Mouse (Mus musculus) erythroid progenitor cell, adult 5-6 weeks (primary cell): ENCODE results near the gene Zfp583. TPM values are rescaled to one million over a fixed set of nuclear protein-coding genes. Genes with fewer than 3 reads are reported as not detected.
"Not testable (repeated sequence)": the region's sequence is repeated elsewhere in the genome, so short reads cannot be mapped to it uniquely, and the experiment has no call there.

Source experiments
- ATAC-seq: replicated peaks from 2 replicates; pipeline ENCODE4 v1.8.0; 2016; ENCODE audit warnings: moderate number of reproducible peaks, mild to moderate bottlenecking, moderate TSS enrichment, inconsistent platforms; ENCODE audit not compliant: poor library complexity, low FRiP score, severe bottlenecking
- total RNA-seq, 2 experiments: library from RNA; stranded (forward) in 1 of 2; stranded (reverse) in 1 of 2; fragments of 150-400 nt in 1 of 2; fragments of 186-747, 209-891 nt in 1 of 2; gene quantifications; 2 replicates each; pipeline versions ENCODE4 v1.2.3 to v1.2.4; 2015 to 2017; ENCODE audit warnings: low replicate concordance in 2 of 2

Zfp583 gene
- total RNA-seq (2015; ENCODE audit: low replicate concordance) (not detected in 2 replicates), total RNA-seq (2017; ENCODE audit: low replicate concordance) (1.2 TPM in 1 of 2 replicates, not detected in the other)

- peak; percentile 83 for ATAC-seq
Measured at GRCm38 (mm10) chr7:6331233-6331956, at the start of gene Zfp583. Gene Zfp583 (minus strand): TSS chr7:6331285.

GRCm38 (mm10) chr7:6378441-6378840 lies 47.4 kb upstream of the Zfp583 start:
- ATAC-seq: no peak

DNA sequence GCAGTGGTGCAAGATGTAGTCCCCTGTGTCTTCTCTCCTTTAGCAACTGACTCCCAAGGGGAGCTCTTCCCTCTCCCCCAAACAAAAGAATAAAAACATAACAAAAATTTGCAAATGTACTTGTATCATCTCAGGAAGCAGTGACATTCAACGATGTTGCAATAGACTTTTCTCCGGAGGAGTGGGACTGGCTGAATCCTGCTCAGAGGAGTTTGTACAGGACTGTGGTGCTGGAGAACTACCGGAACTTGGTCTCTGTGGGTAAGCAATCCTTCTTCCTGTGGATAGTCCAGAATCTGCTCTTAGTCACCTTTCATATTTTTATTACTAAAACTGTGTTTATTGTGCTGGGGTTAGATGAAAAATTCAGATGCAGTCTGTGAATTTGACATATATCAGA lies 41.9 kb upstream of the Zfp583 start:
- ATAC-seq: no peak

DNA sequence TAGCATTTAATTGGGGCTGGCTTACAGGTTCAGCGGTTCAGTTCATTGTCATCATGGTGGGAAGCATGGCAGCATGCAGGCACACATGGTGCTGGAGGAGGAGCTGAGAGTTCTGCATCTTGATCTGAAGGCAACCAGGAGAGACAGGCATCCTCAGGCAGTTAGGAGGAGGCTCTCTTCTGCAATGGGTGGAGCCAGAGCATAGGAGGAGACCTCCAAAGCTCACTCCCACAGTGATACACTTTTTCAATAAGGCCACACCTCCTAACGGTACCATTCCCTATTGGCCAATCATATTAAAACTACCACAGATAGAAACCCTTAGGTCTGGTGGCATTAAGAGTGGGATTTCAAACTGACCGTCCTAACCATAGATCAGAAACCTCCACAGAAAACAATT lies 38.4 kb upstream of the Zfp583 start:
- ATAC-seq: no peak

DNA sequence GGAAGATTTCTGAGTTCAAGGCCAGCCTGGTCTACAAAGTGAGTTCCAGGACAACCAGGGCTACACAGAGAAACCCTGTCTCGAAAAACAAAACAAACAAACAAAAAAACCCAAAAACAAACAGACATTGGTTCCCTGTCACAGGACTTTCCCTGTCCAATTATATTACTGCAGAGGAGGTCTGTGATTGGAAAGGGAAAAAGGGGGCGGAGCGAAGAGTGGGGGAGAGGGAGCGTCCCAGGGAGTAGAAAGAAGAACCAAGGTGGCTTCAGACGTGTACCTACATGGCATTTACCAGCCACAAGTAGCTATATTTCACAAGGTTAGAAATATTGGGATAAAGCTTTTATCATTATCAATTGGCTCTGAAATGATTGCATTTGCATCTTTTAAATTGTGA lies 37.1 kb upstream of the Zfp583 start:
- ATAC-seq: not testable (repeated sequence)

GRCm38 (mm10) chr7:6367185-6367584 lies 36.1 kb upstream of the Zfp583 start:
- no peak for ATAC-seq

GRCm38 (mm10) chr7:6364761-6365160 lies 33.7 kb upstream of the Zfp583 start:
- no peak for ATAC-seq

- peak; percentile 83 for ATAC-seq
Measured at GRCm38 (mm10) chr7:6363047-6363488, 32.0 kb upstream of the Zfp583 start, which contains the start of gene Zfp78. Gene Zfp78 (plus strand): TSS chr7:6363280.

- peak; percentile 71 for ATAC-seq
Measured at GRCm38 (mm10) chr7:6362268-6363046, 31.4 kb upstream of the Zfp583 start.

DNA sequence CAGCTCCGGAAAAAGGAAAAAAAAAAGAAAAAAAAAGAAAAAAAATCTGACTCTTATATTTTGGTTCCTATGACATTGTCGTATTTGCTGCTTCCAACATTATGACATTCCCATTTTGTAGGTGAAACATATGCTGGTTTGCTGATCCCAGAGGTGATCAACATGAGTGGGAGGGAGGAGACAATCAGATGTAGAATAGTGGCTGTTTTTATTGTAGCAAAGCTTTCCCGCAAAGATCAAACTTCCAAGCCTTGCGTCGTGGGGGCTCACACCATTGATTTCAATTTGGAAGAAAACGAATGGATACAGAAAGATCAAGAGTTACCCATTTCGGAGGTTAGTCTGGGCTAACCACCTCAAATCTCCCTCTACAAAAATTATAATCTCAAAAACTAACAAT lies 30.7 kb upstream of the Zfp583 start:
- ATAC-seq: no peak

GRCm38 (mm10) chr7:6360477-6361060 lies 29.5 kb upstream of the Zfp583 start:
- no peak for ATAC-seq

DNA sequence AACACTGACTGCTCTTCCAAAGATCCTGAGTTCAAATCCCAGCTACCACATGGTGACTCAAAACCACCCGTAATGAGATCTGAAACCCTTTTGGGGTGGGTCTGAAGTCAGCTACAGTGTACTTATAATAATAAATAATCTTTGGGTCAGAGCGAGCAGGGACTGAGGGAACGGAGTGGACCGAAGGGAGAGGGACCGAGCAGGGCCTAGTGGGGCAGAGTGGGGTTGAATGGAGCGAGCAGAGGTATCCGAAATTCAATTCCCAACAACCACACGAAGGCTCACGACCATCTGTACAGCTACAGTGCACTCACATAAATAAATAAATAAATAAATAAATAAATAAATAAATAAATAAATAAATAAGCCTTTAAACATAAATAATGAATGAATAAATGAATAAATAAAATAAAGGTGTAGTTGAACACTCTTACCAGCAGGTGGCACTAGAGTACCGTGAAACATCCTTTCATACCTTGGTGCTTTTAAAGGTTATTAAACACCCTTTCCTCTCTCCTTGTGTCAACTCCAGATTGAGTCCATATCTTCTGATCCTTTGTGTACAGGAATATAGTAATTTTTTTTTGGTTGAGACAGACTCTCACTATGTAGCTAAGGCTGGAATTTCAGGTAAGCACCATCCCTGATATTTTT lies 28.0 kb upstream of the Zfp583 start:
- ATAC-seq: no peak

- no peak for ATAC-seq
Measured at GRCm38 (mm10) chr7:6358121-6358520, 27.0 kb upstream of the Zfp583 start.

- ATAC-seq: no peak
Measured at GRCm38 (mm10) chr7:6344124-6344523, 13.0 kb upstream of the Zfp583 start.

DNA sequence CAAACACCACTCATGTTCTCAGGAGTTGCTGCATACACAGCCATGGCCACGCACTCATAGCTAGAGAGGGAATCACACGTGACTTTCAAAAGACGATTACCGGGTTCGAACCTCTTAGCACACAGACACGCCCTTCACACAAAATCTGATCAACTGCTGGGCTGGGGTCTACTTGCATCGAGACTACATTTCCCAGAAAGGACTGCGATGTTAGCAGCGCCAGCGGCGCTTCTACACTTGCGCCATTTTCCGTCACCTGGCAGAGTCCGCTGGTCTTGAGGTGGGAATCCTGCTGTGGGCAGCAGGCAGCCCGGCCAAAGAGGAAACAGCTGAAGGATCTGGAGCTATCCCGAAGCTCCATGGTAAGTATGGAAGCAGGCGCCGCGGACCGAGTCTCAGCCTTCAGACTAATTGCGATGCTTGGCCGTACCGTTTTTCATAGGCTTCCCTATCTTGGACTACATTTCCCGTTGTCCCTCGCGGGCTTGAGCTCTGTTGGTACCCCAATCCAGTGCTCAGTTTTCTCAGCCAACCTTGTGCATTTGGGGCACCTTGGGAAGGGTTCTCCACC lies 12.5 kb upstream of the Zfp583 start, which contains the start of gene Gm3854:
Gene Gm3854 (plus strand): TSS at position 259 of the 571 bp plus-strand sequence.
- ATAC-seq: 0 out of 2 replicates have a peak, but pooled peaks have one; percentile 25

DNA sequence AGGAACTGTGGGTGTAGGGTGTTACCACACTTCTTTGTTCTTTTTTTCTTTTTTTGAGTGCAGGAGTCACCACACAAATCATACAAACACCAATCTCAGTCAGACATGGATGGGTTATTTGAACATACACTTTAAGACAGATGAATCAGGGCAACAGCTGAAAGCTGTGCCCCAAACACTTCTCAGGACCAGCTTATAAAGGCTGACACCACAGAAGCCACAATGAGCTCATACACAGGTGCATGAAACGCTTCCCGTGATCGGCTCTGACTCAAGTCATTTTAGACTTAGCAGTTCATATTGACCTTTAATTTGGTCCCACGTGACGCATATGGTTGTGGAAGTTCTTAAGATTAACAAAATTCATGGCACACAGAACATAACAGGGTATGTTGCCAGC lies 8.8 kb upstream of the Zfp583 start:
- no peak for ATAC-seq

GRCm38 (mm10) chr7:6330458-6331232 lies 440 bp downstream of the Zfp583 start:
- ATAC-seq: no peak

- ATAC-seq: not testable (repeated sequence)
Measured at GRCm38 (mm10) chr7:6300796-6301195, 30.3 kb downstream of the Zfp583 start.

GRCm38 (mm10) chr7:6291121-6291520 lies 40.0 kb downstream of the Zfp583 start:
- ATAC-seq: not testable (repeated sequence)
